Mouse (Mus musculus) C2C12 (cell line): Measurements from ENCODE around the gene Gja5.

Source experiments
- CTCF ChIP-seq: IDR thresholded peaks from one replicate; pipeline ENCODE4 v1.5.1; 2011; ENCODE audit not compliant: control insufficient read depth, insufficient read depth, insufficient read length
- FOSL1 ChIP-seq: IDR thresholded peaks from one replicate; pipeline ENCODE4 v1.8.0; 2011; ENCODE audit warnings: mild to moderate bottlenecking, low read length; ENCODE audit not compliant: poor library complexity, insufficient read depth, severe bottlenecking
- MAX ChIP-seq: IDR thresholded peaks from one replicate; pipeline ENCODE4 v1.6.1; 2011; ENCODE audit warnings: mild to moderate bottlenecking, control low read depth
- USF1 ChIP-seq: IDR thresholded peaks from one replicate; pipeline ENCODE4 v1.6.1; 2011; ENCODE audit warnings: low read depth, mild to moderate bottlenecking, control low read depth, moderate library complexity

- TF ChIP-seq FOSL1 (no peak), CTCF (no peak), MAX (no peak), USF1 (no peak)
Observed at GRCm38 (mm10) chr3:96860498-96860897, 44.0 kb upstream of the Gja5 start.
